Mouse (Mus musculus): Measurements from ENCODE around the gene Izumo2. TPM values are rescaled to one million over a fixed set of nuclear protein-coding genes. Genes with fewer than 3 reads are reported as not detected.

Izumo2 gene
- total RNA-seq (2012; rRNA removed), result 0.40 and 0.79 TPM in 2 replicates

GRCm38 (mm10) chr7:44708574-44708973, at the start of gene Izumo2:
Gene Izumo2, plus strand, starts transcription at chr7:44708742.
- peaks cover 2 to 11% of the 10 kb centered on the region in 2 experiments; a peak in 3 of 4 replicates for H3K4me1 ChIP-seq (ENCODE audit: control insufficient read depth in 2 of 2, insufficient read depth in 2 of 2, low read length in 2 of 2, poor library complexity in 1 of 2)
- peak within 1 kb of the TSS; percentile 26 for H3K9ac ChIP-seq (ENCODE audit: insufficient read depth, low read depth, low read length, poor library complexity, severe bottlenecking)
- no peaks in the 10 kb centered on the region for H3K9me3 ChIP-seq (ENCODE audit: control insufficient read depth, insufficient read depth, low read depth, low read length)
- peak within 1 kb of the TSS; percentile 3 to 42; a peak in 3 of 4 replicates for H3K4me3 ChIP-seq (ENCODE audit: insufficient read depth in 1 of 2, low read depth in 1 of 2, low read length in 2 of 2, poor library complexity in 1 of 2, severe bottlenecking in 1 of 2)
- H3K36me3 ChIP-seq (ENCODE audit: control insufficient read depth, insufficient read depth, low read length, poor library complexity, severe bottlenecking), result no peaks in the 10 kb centered on the region
- H3K27ac ChIP-seq (ENCODE audit: insufficient read depth, low read depth, low read length, poor library complexity, severe bottlenecking), result peak within 1 kb of the TSS; percentile 72
- in situ Hi-C loops (cut with MboI; ENCODE audit: low sequenced_read_pairs in 2 of 2, unreplicated experiment in 2 of 2), result no loop called here
- no peak for DNase-seq (ENCODE audit: low read depth, low spot score)
- no peak for TF ChIP-seq ZC3H11A (IDR thresholded peaks at IDR 0.05; ENCODE audit: borderline replicate concordance, low read depth, low read length)
- TF ChIP-seq MAFK (IDR thresholded peaks at IDR 0.05; ENCODE audit: insufficient read depth, low read depth, low read length), result no peak
- no peak for TF ChIP-seq ZNF384 (IDR thresholded peaks at IDR 0.05; ENCODE audit: low read depth, low read length)
- no peak for TF ChIP-seq HCFC1 (IDR thresholded peaks at IDR 0.05; ENCODE audit: borderline replicate concordance, insufficient read depth, low read length)

- Histone ChIP-seq H3K9me3 (ENCODE audit: control insufficient read depth, insufficient read depth, low read depth, low read length) (no peaks in the 10 kb centered on the region), H3K9ac (ENCODE audit: insufficient read depth, low read depth, low read length, poor library complexity, severe bottlenecking) (no peak overlapping the region), H3K36me3 (ENCODE audit: control insufficient read depth, insufficient read depth, low read length, poor library complexity, severe bottlenecking) (no peaks in the 10 kb centered on the region), H3K4me1 (ENCODE audit: control insufficient read depth in 2 of 2, insufficient read depth in 2 of 2, low read length in 2 of 2, poor library complexity in 1 of 2) (peaks cover 0 to 10% of the 10 kb centered on the region in 2 experiments; a peak in 1 of 4 replicates), H3K27ac (ENCODE audit: insufficient read depth, low read depth, low read length, poor library complexity, severe bottlenecking) (no peak overlapping the region), H3K4me3 (ENCODE audit: insufficient read depth in 1 of 2, low read depth in 1 of 2, low read length in 2 of 2, poor library complexity in 1 of 2, severe bottlenecking in 1 of 2) (no peak overlapping the region)
- no peak for DNase-seq (ENCODE audit: low read depth, low spot score)
- TF ChIP-seq CHD2 (IDR thresholded peaks at IDR 0.05; ENCODE audit: low read depth, low read length) (no peak), HCFC1 (IDR thresholded peaks at IDR 0.05; ENCODE audit: borderline replicate concordance, insufficient read depth, low read length) (no peak), ZC3H11A (IDR thresholded peaks at IDR 0.05; ENCODE audit: borderline replicate concordance, low read depth, low read length) (no peak), MAFK (IDR thresholded peaks at IDR 0.05; ENCODE audit: insufficient read depth, low read depth, low read length) (no peak), ZNF384 (IDR thresholded peaks at IDR 0.05; ENCODE audit: low read depth, low read length) (no peak)
- in situ Hi-C loops (cut with MboI; ENCODE audit: low sequenced_read_pairs in 2 of 2, unreplicated experiment in 2 of 2), result no loop called here
These were observed 47.3 kb upstream of the Izumo2 start for GRCm38 (mm10) chr7:44661219-44661618.

GRCm38 (mm10) chr7:44662168-44662567, 46.4 kb upstream of the Izumo2 start:
- DNase-seq (ENCODE audit: low read depth, low spot score), result no peak
- Histone ChIP-seq H3K27ac (ENCODE audit: insufficient read depth, low read depth, low read length, poor library complexity, severe bottlenecking) (peak overlapping the region; percentile 61; the same call in 1 of the 2 replicates), H3K36me3 (ENCODE audit: control insufficient read depth, insufficient read depth, low read length, poor library complexity, severe bottlenecking) (no peaks in the 10 kb centered on the region), H3K9ac (ENCODE audit: insufficient read depth, low read depth, low read length, poor library complexity, severe bottlenecking) (no peak overlapping the region), H3K9me3 (ENCODE audit: control insufficient read depth, insufficient read depth, low read depth, low read length) (no peaks in the 10 kb centered on the region), H3K4me3 (ENCODE audit: insufficient read depth in 1 of 2, low read depth in 1 of 2, low read length in 2 of 2, poor library complexity in 1 of 2, severe bottlenecking in 1 of 2) (no peak overlapping the region), H3K4me1 (ENCODE audit: control insufficient read depth in 2 of 2, insufficient read depth in 2 of 2, low read length in 2 of 2, poor library complexity in 1 of 2) (peaks cover 0 to 10% of the 10 kb centered on the region in 2 experiments; a peak in 1 of 4 replicates)
- in situ Hi-C loops (cut with MboI; ENCODE audit: low sequenced_read_pairs in 2 of 2, unreplicated experiment in 2 of 2), result no loop called here
- TF ChIP-seq ZC3H11A (IDR thresholded peaks at IDR 0.05; ENCODE audit: borderline replicate concordance, low read depth, low read length) (no peak), CHD2 (IDR thresholded peaks at IDR 0.05; ENCODE audit: low read depth, low read length) (no peak), MAFK (IDR thresholded peaks at IDR 0.05; ENCODE audit: insufficient read depth, low read depth, low read length) (no peak), ZNF384 (IDR thresholded peaks at IDR 0.05; ENCODE audit: low read depth, low read length) (no peak), HCFC1 (IDR thresholded peaks at IDR 0.05; ENCODE audit: borderline replicate concordance, insufficient read depth, low read length) (no peak)

- peaks cover 0 to 10% of the 10 kb centered on the region in 2 experiments; a peak in 1 of 4 replicates for H3K4me1 ChIP-seq (ENCODE audit: control insufficient read depth in 2 of 2, insufficient read depth in 2 of 2, low read length in 2 of 2, poor library complexity in 1 of 2)
- H3K27ac ChIP-seq (ENCODE audit: insufficient read depth, low read depth, low read length, poor library complexity, severe bottlenecking), result peak overlapping the region; percentile 61; the same call in 1 of the 2 replicates
- TF ChIP-seq ZC3H11A (IDR thresholded peaks at IDR 0.05; ENCODE audit: borderline replicate concordance, low read depth, low read length), result no peak
- no peak for TF ChIP-seq MAFK (IDR thresholded peaks at IDR 0.05; ENCODE audit: insufficient read depth, low read depth, low read length)
- TF ChIP-seq ZNF384 (IDR thresholded peaks at IDR 0.05; ENCODE audit: low read depth, low read length), result no peak
- TF ChIP-seq CHD2 (IDR thresholded peaks at IDR 0.05; ENCODE audit: low read depth, low read length), result no peak
- no peak for TF ChIP-seq HCFC1 (IDR thresholded peaks at IDR 0.05; ENCODE audit: borderline replicate concordance, insufficient read depth, low read length)
- H3K36me3 ChIP-seq (ENCODE audit: control insufficient read depth, insufficient read depth, low read length, poor library complexity, severe bottlenecking), result no peaks in the 10 kb centered on the region
- no peak for DNase-seq (ENCODE audit: low read depth, low spot score)
- no peak overlapping the region for H3K4me3 ChIP-seq (ENCODE audit: insufficient read depth in 1 of 2, low read depth in 1 of 2, low read length in 2 of 2, poor library complexity in 1 of 2, severe bottlenecking in 1 of 2)
- in situ Hi-C loops (cut with MboI; ENCODE audit: low sequenced_read_pairs in 2 of 2, unreplicated experiment in 2 of 2), result no loop called here
- H3K9me3 ChIP-seq (ENCODE audit: control insufficient read depth, insufficient read depth, low read depth, low read length), result no peaks in the 10 kb centered on the region
- no peak overlapping the region for H3K9ac ChIP-seq (ENCODE audit: insufficient read depth, low read depth, low read length, poor library complexity, severe bottlenecking)
These were observed 46.0 kb upstream of the Izumo2 start for GRCm38 (mm10) chr7:44662569-44662968.

All from ES-E14 (cell line).